Mouse (Mus musculus) liver, adult 2 months (tissue): Measurements from ENCODE around the gene Atp6v1g2.

Experiments used
- CTCF ChIP-seq: fragments of 200-500 bp; IDR thresholded peaks from 2 replicates; pipeline ENCODE4 v1.5.1; 2011; ENCODE audit warnings: low read depth, low read length, control low read depth
- POLR2A ChIP-seq: fragments of 200-500 bp; IDR thresholded peaks from 2 replicates; pipeline ENCODE4 v1.6.1; 2011; ENCODE audit warnings: low read length, control low read depth; ENCODE audit not compliant: insufficient read depth; ENCODE audit errors: extremely low read depth

DNA sequence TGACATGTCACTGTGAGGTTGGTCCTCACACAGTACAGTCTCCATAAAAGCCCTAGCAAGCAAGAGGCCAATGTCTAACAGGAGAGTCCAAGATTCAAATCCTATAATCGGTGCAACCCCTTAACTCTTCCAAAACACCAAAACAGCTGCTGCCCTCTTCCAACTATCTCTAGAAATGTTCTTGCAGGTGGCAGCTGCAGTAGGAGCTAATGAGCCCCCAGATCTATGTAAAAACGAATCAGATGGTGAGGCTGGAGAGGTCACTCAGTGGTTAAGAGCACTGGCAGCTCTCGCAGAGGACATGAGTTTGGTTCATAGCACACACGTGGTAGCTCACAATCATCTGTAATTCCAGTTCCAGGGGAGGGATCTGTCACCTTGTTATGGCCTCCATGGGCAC is 22.2 kb downstream of the Atp6v1g2 start:
- no peak for TF ChIP-seq POLR2A
- no peak for TF ChIP-seq CTCF
